Mouse (Mus musculus) MEL (cell line): Measurements from ENCODE around the gene Itsn2. TPM values are rescaled to one million over a fixed set of nuclear protein-coding genes. Genes with fewer than 3 reads are reported as not detected.

ENCODE experiments used
- DNase-seq: peaks from one replicate; pipeline ENCODE4 v3.0.0; 2011; ENCODE audit warnings: low read depth, low spot score
- H3K27ac ChIP-seq: 2 replicates; pipeline ENCODE4 v1.5.1; 2012; ENCODE audit warnings: low read depth, mild to moderate bottlenecking, control low read depth, low read length, moderate library complexity; ENCODE audit not compliant: control insufficient read depth
- H3K27me3 ChIP-seq, 2 experiments: fragments of 150-350 bp in 1 of 2; sonication (generic) in 1 of 2; 2 replicates each; pipeline ENCODE4 v1.6.1; 2012; ENCODE audit warnings: low read length in 2 of 2, mild to moderate bottlenecking in 2 of 2, improper control_type of control experiment in 1 of 2, moderate library complexity in 1 of 2; ENCODE audit not compliant: insufficient read depth in 2 of 2, control insufficient read depth in 1 of 2
- H3K36me3 ChIP-seq, 2 experiments: 2 replicates each; pipeline ENCODE4 v1.6.1; 2012 to 2014; ENCODE audit warnings: low read length in 2 of 2, improper control_type of control experiment in 1 of 2, inconsistent platforms in 1 of 2, mild to moderate bottlenecking in 1 of 2; ENCODE audit not compliant: insufficient read depth in 2 of 2, control insufficient read depth in 1 of 2
- H3K4me1 ChIP-seq, 2 experiments: fragments of 150-350 bp in 1 of 2; sonication (generic) in 1 of 2; 2 replicates each; pipeline ENCODE4 v1.6.1; 2012; ENCODE audit warnings: low read length in 2 of 2, improper control_type of control experiment in 1 of 2, mild to moderate bottlenecking in 1 of 2; ENCODE audit not compliant: insufficient read depth in 2 of 2, control insufficient read depth in 1 of 2
- H3K4me3 ChIP-seq, 2 experiments: fragments of 150-350 bp in 1 of 2; sonication (generic) in 1 of 2; 2 replicates each; pipeline ENCODE4 v1.5.1; 2012; ENCODE audit warnings: low read depth in 2 of 2, low read length in 2 of 2, mild to moderate bottlenecking in 2 of 2, moderate library complexity in 2 of 2, control low read depth in 1 of 2, improper control_type of control experiment in 1 of 2; ENCODE audit not compliant: control insufficient read depth in 1 of 2, insufficient read depth in 1 of 2
- H3K79me2 ChIP-seq: 2 replicates; pipeline ENCODE4 v1.6.1; 2012; ENCODE audit warnings: mild to moderate bottlenecking, low read length, moderate library complexity; ENCODE audit not compliant: control insufficient read depth, poor library complexity, insufficient read depth
- H3K9ac ChIP-seq: 2 replicates; pipeline ENCODE4 v1.6.1; 2012; ENCODE audit warnings: low read depth, mild to moderate bottlenecking, control low read depth, low read length, moderate library complexity; ENCODE audit not compliant: control insufficient read depth, poor library complexity, severe bottlenecking
- H3K9me3 ChIP-seq: fragments of 150-350 bp; sonication (generic); replicated peaks from 2 replicates; pipeline ENCODE4 v1.6.1; 2012; ENCODE audit warnings: mild to moderate bottlenecking, low read length, improper control_type of control experiment, moderate library complexity; ENCODE audit not compliant: insufficient read depth
- CHD2 ChIP-seq: IDR thresholded peaks from 2 replicates; pipeline ENCODE4 v1.6.1; 2011; ENCODE audit warnings: low read length, improper control_type of control experiment
- CTCF ChIP-seq, 3 experiments: IDR thresholded peaks in 2 of 3; conservative IDR thresholded peaks in 1 of 3; 2 replicates each; pipeline ENCODE4 v1.5.1; 2011 to 2012; ENCODE audit warnings: low read length in 3 of 3, low read depth in 2 of 3, mild to moderate bottlenecking in 2 of 3, improper control_type of control experiment in 1 of 3, inconsistent platforms in 1 of 3, mixed read lengths in 1 of 3, moderate library complexity in 1 of 3; ENCODE audit not compliant: control insufficient read depth in 1 of 3, insufficient read depth in 1 of 3, poor library complexity in 1 of 3, severe bottlenecking in 1 of 3
- E2F4 ChIP-seq: IDR thresholded peaks from 2 replicates; pipeline ENCODE4 v1.6.1; 2011; ENCODE audit warnings: low read depth, low read length, improper control_type of control experiment, borderline replicate concordance
- ELF1 ChIP-seq: IDR thresholded peaks from 2 replicates; pipeline ENCODE4 v1.6.1; 2014; ENCODE audit warnings: low read depth, mild to moderate bottlenecking, inconsistent platforms, low read length, improper control_type of control experiment, moderate library complexity
- ETS1 ChIP-seq: IDR thresholded peaks from 2 replicates; pipeline ENCODE4 v1.6.1; 2012; ENCODE audit warnings: low read depth, mild to moderate bottlenecking, inconsistent platforms, low read length, improper control_type of control experiment, moderate library complexity
- GABPA ChIP-seq: IDR thresholded peaks from 2 replicates; pipeline ENCODE4 v1.6.1; 2012; ENCODE audit warnings: low read depth, mild to moderate bottlenecking, inconsistent platforms, low read length, improper control_type of control experiment, moderate library complexity
- GATA1 ChIP-seq: IDR thresholded peaks from 2 replicates; pipeline ENCODE4 v1.6.1; 2011; ENCODE audit warnings: low read depth, low read length, improper control_type of control experiment
- HCFC1 ChIP-seq: IDR thresholded peaks from 2 replicates; pipeline ENCODE4 v1.6.1; 2012; ENCODE audit warnings: low read depth, mild to moderate bottlenecking, inconsistent platforms, low read length, improper control_type of control experiment, moderate library complexity
- MAFK ChIP-seq: IDR thresholded peaks from 2 replicates; pipeline ENCODE4 v1.6.1; 2011; ENCODE audit warnings: low read depth, mild to moderate bottlenecking, low read length, improper control_type of control experiment, borderline replicate concordance
- MAX ChIP-seq: IDR thresholded peaks from 2 replicates; pipeline ENCODE4 v1.6.1; 2011; ENCODE audit warnings: low read length, improper control_type of control experiment
- MAZ ChIP-seq: IDR thresholded peaks from 2 replicates; pipeline ENCODE4 v1.6.1; 2012; ENCODE audit warnings: low read depth, mild to moderate bottlenecking, inconsistent platforms, low read length, improper control_type of control experiment
- MEF2A ChIP-seq: IDR thresholded peaks from 2 replicates; pipeline ENCODE4 v1.6.1; 2014; ENCODE audit warnings: low read depth, mild to moderate bottlenecking, inconsistent platforms, low read length, improper control_type of control experiment; ENCODE audit not compliant: poor library complexity, insufficient replicate concordance, severe bottlenecking; ENCODE audit errors: extremely low read depth
- MXI1 ChIP-seq: IDR thresholded peaks from 2 replicates; pipeline ENCODE4 v1.6.1; 2011; ENCODE audit warnings: mild to moderate bottlenecking, low read depth, low read length, improper control_type of control experiment
- RAD21 ChIP-seq: IDR thresholded peaks from 2 replicates; pipeline ENCODE4 v1.6.1; 2011; ENCODE audit warnings: mild to moderate bottlenecking, low read depth, low read length, improper control_type of control experiment
- RCOR1 ChIP-seq: IDR thresholded peaks from 2 replicates; pipeline ENCODE4 v1.6.1; 2012; ENCODE audit warnings: low read depth, mild to moderate bottlenecking, inconsistent platforms, low read length, improper control_type of control experiment
- SIN3A ChIP-seq: IDR thresholded peaks from 2 replicates; pipeline ENCODE4 v1.6.1; 2012; ENCODE audit warnings: low read length, improper control_type of control experiment, inconsistent platforms
- SMC3 ChIP-seq: IDR thresholded peaks from 2 replicates; pipeline ENCODE4 v1.6.1; 2011; ENCODE audit warnings: low read depth, low read length, improper control_type of control experiment
- TBP ChIP-seq: IDR thresholded peaks from 2 replicates; pipeline ENCODE4 v1.8.0; 2011; ENCODE audit warnings: low read depth, low read length, improper control_type of control experiment
- TCF12 ChIP-seq: IDR thresholded peaks from 2 replicates; pipeline ENCODE4 v1.6.1; 2014; ENCODE audit warnings: low read depth, mild to moderate bottlenecking, inconsistent platforms, low read length, improper control_type of control experiment, moderate library complexity
- UBTF ChIP-seq: IDR thresholded peaks from 2 replicates; pipeline ENCODE4 v1.6.1; 2012; ENCODE audit warnings: low read depth, mild to moderate bottlenecking, inconsistent platforms, low read length, improper control_type of control experiment, moderate library complexity, borderline replicate concordance; ENCODE audit not compliant: insufficient read depth
- USF1 ChIP-seq: IDR thresholded peaks from 2 replicates; pipeline ENCODE4 v1.6.1; 2014; ENCODE audit warnings: low read depth, mild to moderate bottlenecking, inconsistent platforms, low read length, improper control_type of control experiment, moderate library complexity
- USF2 ChIP-seq, 2 experiments: IDR thresholded peaks; 2 replicates each; pipeline ENCODE4 v1.6.1; 2011 to 2012; ENCODE audit warnings: improper control_type of control experiment in 2 of 2, low read length in 2 of 2, borderline replicate concordance in 1 of 2, inconsistent platforms in 1 of 2, low read depth in 1 of 2, mild to moderate bottlenecking in 1 of 2; ENCODE audit not compliant: insufficient read depth in 1 of 2
- ZC3H11A ChIP-seq: IDR thresholded peaks from 2 replicates; pipeline ENCODE4 v1.6.1; 2012; ENCODE audit warnings: low read depth, mild to moderate bottlenecking, inconsistent platforms, low read length, improper control_type of control experiment
- ZNF384 ChIP-seq: IDR thresholded peaks from 2 replicates; pipeline ENCODE4 v1.6.1; 2012; ENCODE audit warnings: low read depth, mild to moderate bottlenecking, inconsistent platforms, low read length, improper control_type of control experiment
- polyA plus RNA-seq, 2 experiments: library from polyadenylated mRNA; stranded (reverse) in 1 of 2; unstranded in 1 of 2; fragments of >175 nt in 1 of 2; fragments of >200 nt in 1 of 2; gene quantifications; 2 replicates each; pipeline versions ENCODE4 v1.2.1 to v1.2.4; 2012; ENCODE audit warnings: low replicate concordance in 2 of 2, low read depth in 1 of 2; ENCODE audit not compliant: insufficient read length in 2 of 2, insufficient read depth in 1 of 2, missing spikeins in 1 of 2
- total RNA-seq: library from RNA; depleted of rRNA; stranded (reverse); fragments of 300-350 nt; gene quantifications from 2 replicates; pipeline ENCODE4 v1.2.3, GENCODE M21; 2012

Itsn2 gene
- total and polyA plus RNA-seq, 3 experiments = 40.1 to 218 (median 47.5) TPM

DNA sequence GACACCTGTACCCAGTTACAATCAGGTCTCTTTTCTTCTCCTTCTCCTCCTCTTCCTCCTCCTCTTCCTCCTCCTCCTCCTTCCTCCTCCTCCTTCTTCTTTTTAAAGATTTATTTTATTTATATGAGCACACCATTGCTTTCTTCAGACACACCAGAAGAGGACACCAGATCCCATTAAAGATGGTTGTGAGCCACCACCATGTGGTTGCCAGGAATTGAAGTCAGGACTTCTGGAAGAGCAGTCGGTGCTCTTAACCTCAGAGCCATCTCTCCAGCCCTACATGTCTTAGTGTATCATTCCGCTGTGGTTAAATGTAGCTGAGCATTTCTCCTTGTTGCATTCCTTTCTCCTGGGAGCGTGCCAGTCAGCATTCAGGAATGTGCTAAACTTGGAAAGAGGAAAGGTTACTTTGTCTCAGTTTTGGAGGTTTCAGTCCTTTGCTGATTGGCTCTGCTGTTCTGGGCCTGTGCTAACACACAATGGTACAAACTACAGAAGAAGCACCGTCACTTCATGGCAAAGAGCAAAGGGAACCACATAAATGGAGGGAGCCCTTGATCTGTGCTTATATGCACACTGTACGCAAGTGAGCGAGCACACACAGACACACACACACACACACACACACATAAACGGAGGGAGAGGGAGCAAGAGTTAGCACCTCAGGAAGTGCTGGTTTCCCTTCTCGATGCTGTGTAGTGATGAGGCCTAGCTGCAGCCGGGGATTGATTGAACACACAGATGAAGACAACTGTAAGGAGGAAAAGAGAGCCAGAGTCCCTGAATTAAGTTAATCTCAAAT is 33.8 kb upstream of the Itsn2 start:
- no peak overlapping the region for H3K27ac ChIP-seq
- no peak for DNase-seq

DNA sequence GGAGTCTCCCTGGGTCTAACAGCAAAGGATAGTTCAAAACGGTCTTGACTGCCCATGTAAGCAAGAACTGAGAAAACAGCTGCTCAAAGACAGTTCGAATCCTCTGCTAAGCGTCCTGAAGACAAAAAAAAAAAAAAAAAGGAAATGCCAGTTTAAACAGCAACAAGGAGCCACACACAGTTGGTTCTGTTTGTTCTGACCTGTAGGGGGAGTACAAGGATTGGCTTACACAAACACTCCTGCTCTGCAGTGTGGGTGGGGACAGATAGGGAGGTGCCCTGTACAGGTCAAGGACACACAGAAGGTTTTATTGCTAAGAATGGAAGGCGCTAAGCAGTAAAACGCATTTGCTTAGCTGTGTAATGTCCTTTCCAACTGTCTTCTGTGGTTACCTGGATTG is 20.6 kb upstream of the Itsn2 start:
- H3K79me2 ChIP-seq = no peaks in the 10 kb centered on the region
- H3K9me3 ChIP-seq = no peaks in the 10 kb centered on the region
- H3K9ac ChIP-seq = peak overlapping the region; percentile 53; the same call in 1 of the 2 replicates
- DNase-seq = peak; percentile 93
- peaks cover 0 to 2% of the 10 kb centered on the region in 2 experiments; a peak in 2 of 4 replicates for H3K36me3 ChIP-seq
- H3K27me3 ChIP-seq = no peaks in the 10 kb centered on the region
- H3K4me1 ChIP-seq = no peaks in the 10 kb centered on the region; a peak in 2 of 4 replicates
- H3K4me3 ChIP-seq = peak overlapping the region; percentile 30 to 40; a peak in 2 of 4 replicates
- no peak overlapping the region for H3K27ac ChIP-seq
- peak; percentile 67 to 96 (median 69) for TF ChIP-seq CTCF (IDR thresholded peaks at IDR 0.05 in 2 of 3, conservative IDR thresholded peaks at IDR 0.05 in 1 of 3; ENCODE audit: control insufficient read depth in 1 of 3, insufficient read depth in 1 of 3, low read depth in 2 of 3, low read length in 3 of 3, poor library complexity in 1 of 3, severe bottlenecking in 1 of 3)
- peak; percentile 83 for TF ChIP-seq SMC3
- TF ChIP-seq RAD21 = peak; percentile 99
- 0 out of 2 replicates have a peak, but pooled peaks have one; percentile 49 for TF ChIP-seq MAZ
- no peak for TF ChIP-seq MAFK
- 0 out of 2 replicates have a peak, but pooled peaks have one; percentile 9 for TF ChIP-seq GATA1
- TF ChIP-seq USF2 (IDR thresholded peaks at IDR 0.05; ENCODE audit: borderline replicate concordance in 1 of 2, insufficient read depth in 1 of 2, low read depth in 1 of 2, low read length in 2 of 2) = no peak
- peak; percentile 89 for TF ChIP-seq ZC3H11A
- TF ChIP-seq SIN3A = peak; percentile 63; the same call in 1 of the 2 replicates
- TF ChIP-seq MXI1 = peak; percentile 22; the same call in 1 of the 2 replicates
- no peak for TF ChIP-seq TCF12
- TF ChIP-seq ELF1 = 0 out of 2 replicates have a peak, but pooled peaks have one; percentile 6
- TF ChIP-seq ZNF384 = peak; percentile 99
- TF ChIP-seq HCFC1 = no peak
- TF ChIP-seq ETS1 = no peak

More for the DNA sequence above, 33.8 kb upstream of the Itsn2 start:
- Histone ChIP-seq H3K4me1 (no peaks in the 10 kb centered on the region), H3K9ac (no peak overlapping the region), H3K79me2 (no peaks in the 10 kb centered on the region), H3K27me3 (no peaks in the 10 kb centered on the region), H3K4me3 (no peak overlapping the region), H3K36me3 (no peaks in the 10 kb centered on the region), H3K9me3 (no peaks in the 10 kb centered on the region)
- TF ChIP-seq USF2 (IDR thresholded peaks at IDR 0.05; ENCODE audit: borderline replicate concordance in 1 of 2, insufficient read depth in 1 of 2, low read depth in 1 of 2, low read length in 2 of 2) (no peak), GABPA (no peak), CHD2 (no peak), CTCF (IDR thresholded peaks at IDR 0.05 in 2 of 3, conservative IDR thresholded peaks at IDR 0.05 in 1 of 3; ENCODE audit: control insufficient read depth in 1 of 3, insufficient read depth in 1 of 3, low read depth in 2 of 3, low read length in 3 of 3, poor library complexity in 1 of 3, severe bottlenecking in 1 of 3) (no peak), TBP (no peak), TCF12 (no peak), USF1 (no peak), RCOR1 (no peak), ZNF384 (no peak), MEF2A (no peak), UBTF (no peak), MXI1 (no peak), SIN3A (no peak), MAX (no peak), E2F4 (no peak)
